8 mouse cellular contexts compared by ENCODE assay signal in genomic region chr10:93763074-93763473, GRCm38 (mm10).
DNase-seq lines count a peak whose midpoint lies in the region; ATAC-seq and TF ChIP-seq lines count a peak whose summit lies in the region.

No protein-coding gene starts in this region.

- peak; percentile 75 for ATAC-seq in common myeloid progenitor, adult 5-6 weeks (replicated peaks; ENCODE audit: low read depth, poor library complexity, severe bottlenecking)

- no peak for TF ChIP-seq POLR2A in lung, adult 2 months (IDR thresholded peaks at IDR 0.05; ENCODE audit: borderline replicate concordance, extremely low read depth, low read depth, low read length)

- peak; percentile 73 for TF ChIP-seq CTCF in lung, adult 2 months (IDR thresholded peaks at IDR 0.05; ENCODE audit: insufficient read depth, low read length)

- intact Hi-C loops in left cerebral cortex, postnatal 4 days (cut with DNase I), result no loop called here

- no peak overlapping the region for H3K4me3 ChIP-seq in lung, adult 2 months (replicated peaks; ENCODE audit: extremely low read depth, low read depth, low read length)

- WGBS in lung, adult 2 months, result 29% methylated on average over 5 of the region's 5 CpGs

- DNase-seq in adrenal gland, adult (ENCODE audit: inconsistent age in 2 of 2, low spot score in 1 of 2), result peak; percentile 41 to 84
- DNase-seq in adrenal gland, adult 8-10 months, result no peak
- peak; percentile 19 for DNase-seq in left cerebral cortex, postnatal 4 days
- DNase-seq in left cerebral cortex, adult 9 months (ENCODE audit: low spot score in 2 of 2), result no peak
- peak; percentile 52 for DNase-seq in lung, adult 2 months
- DNase-seq in testis, postnatal 10 days (ENCODE audit: low spot score), result peak; percentile 76
- no peak for DNase-seq in right cerebral cortex, postnatal 10 days (ENCODE audit: low spot score in 2 of 2)

- H3K4me1 ChIP-seq in lung, adult 2 months (ENCODE audit: control insufficient read depth, insufficient read depth, low read length), result no peaks in the 10 kb centered on the region

Comparison
In these comparisons a context has a peak if more than half of its experiments do, and no peak if none do; other contexts are left out.
1. DNase-seq: peak in adrenal gland, adult (2 of 2), left cerebral cortex, postnatal 4 days (single experiment), lung, adult 2 months (single experiment) and testis, postnatal 10 days (single experiment); none in adrenal gland, adult 8-10 months (single experiment), left cerebral cortex, adult 9 months (0 of 2) and right cerebral cortex, postnatal 10 days (0 of 2).